In genomic region chr9:14642251-14643021, GRCm38 (mm10) we compare ENCODE assay signal across 10 mouse cellular contexts. TPM values are rescaled to one million over a fixed set of nuclear protein-coding genes. Genes with fewer than 3 reads are reported as not detected.
DNase-seq lines count a peak whose midpoint lies in the region; ATAC-seq lines count a peak whose summit lies in the region.
"Had no signal": no experiment of that assay in that cellular context is flagged by ENCODE, and none has a peak within 500 bp of the region (broad histone marks: within the 10 kb centered on the region; RNA-seq: fewer than 3 reads in every experiment).

No protein-coding gene starts in this region.

- no peak overlapping the region for H3K9ac ChIP-seq in intestine, embryonic 16.5 days (ENCODE audit: low read depth, low read length)
- no peak overlapping the region for H3K9ac ChIP-seq in intestine, embryonic 15.5 days
- H3K9ac ChIP-seq in forebrain, embryonic 13.5 days, result no peak overlapping the region
- no peak overlapping the region for H3K9ac ChIP-seq in hindbrain, embryonic 14.5 days
- H3K9ac ChIP-seq: liver, embryonic 14.5 days had no signal

- H3K4me2 ChIP-seq in intestine, embryonic 16.5 days (ENCODE audit: low read depth, low read length), result no peak overlapping the region
- H3K4me2 ChIP-seq in intestine, embryonic 15.5 days (replicated peaks), result no peak overlapping the region
- no peak overlapping the region for H3K4me2 ChIP-seq in forebrain, embryonic 13.5 days
- H3K4me2 ChIP-seq in hindbrain, embryonic 14.5 days (replicated peaks), result no peak overlapping the region

- peaks cover 2% of the 10 kb centered on the region; the same call in 1 of the 2 replicates for H3K4me1 ChIP-seq in intestine, embryonic 16.5 days (ENCODE audit: control insufficient read depth, insufficient read depth, low read length)
- peaks cover 2% of the 10 kb centered on the region; the same call in 1 of the 2 replicates for H3K4me1 ChIP-seq in intestine, embryonic 15.5 days (replicated peaks)
- H3K4me1 ChIP-seq in forebrain, embryonic 13.5 days, result peaks cover 17% of the 10 kb centered on the region
- peaks cover 14% of the 10 kb centered on the region; the same call in 1 of the 2 replicates for H3K4me1 ChIP-seq in hindbrain, embryonic 14.5 days (replicated peaks; ENCODE audit: control insufficient read depth, insufficient read depth, low read length)

- WGBS in intestine, embryonic 16.5 days, result 20% methylated on average over 5 of the region's 5 CpGs
- 23% methylated on average over 5 of the region's 5 CpGs for WGBS in intestine, embryonic 15.5 days
- WGBS in forebrain, embryonic 13.5 days, result 29% methylated on average over 5 of the region's 5 CpGs
- 23% methylated on average over 5 of the region's 5 CpGs for WGBS in hindbrain, embryonic 14.5 days

- H3K27me3 ChIP-seq in intestine, embryonic 16.5 days (replicated peaks; ENCODE audit: control insufficient read depth, insufficient read depth, low read length), result no peaks in the 10 kb centered on the region
- H3K27me3 ChIP-seq in intestine, embryonic 15.5 days (replicated peaks), result no peaks in the 10 kb centered on the region
- H3K27me3 ChIP-seq in forebrain, embryonic 13.5 days, result no peaks in the 10 kb centered on the region
- no peaks in the 10 kb centered on the region for H3K27me3 ChIP-seq in hindbrain, embryonic 14.5 days (ENCODE audit: control insufficient read depth, insufficient read depth, low read length)

- no peaks in the 10 kb centered on the region for H3K36me3 ChIP-seq in intestine, embryonic 16.5 days (ENCODE audit: control insufficient read depth, insufficient read depth, low read length)
- H3K36me3 ChIP-seq in intestine, embryonic 15.5 days, result no peaks in the 10 kb centered on the region
- H3K36me3 ChIP-seq in forebrain, embryonic 13.5 days (ENCODE audit: poor library complexity, severe bottlenecking), result no peaks in the 10 kb centered on the region
- no peaks in the 10 kb centered on the region for H3K36me3 ChIP-seq in hindbrain, embryonic 14.5 days (replicated peaks; ENCODE audit: control insufficient read depth, insufficient read depth)
- H3K36me3 ChIP-seq: G1E had no signal

- no peak for DNase-seq in hindbrain, embryonic 14.5 days (ENCODE audit: low spot score)
- DNase-seq in lung, postnatal 36 days, result peak; percentile 65
- no peak for DNase-seq in urinary bladder, adult 2 months (ENCODE audit: low spot score)
- no peak for DNase-seq in left cerebral cortex, adult 11 months (ENCODE audit: low spot score)
- DNase-seq in layer of hippocampus, postnatal 25 days (ENCODE audit: extremely low spot score in 1 of 2, low spot score in 1 of 2), result no peak

- H3K27ac ChIP-seq in intestine, embryonic 16.5 days (ENCODE audit: low read length), result no peak overlapping the region
- H3K27ac ChIP-seq in intestine, embryonic 15.5 days, result no peak overlapping the region
- peak overlapping the region; percentile 10; the same call in 1 of the 2 replicates for H3K27ac ChIP-seq in forebrain, embryonic 13.5 days
- H3K27ac ChIP-seq in hindbrain, embryonic 14.5 days, result no peak overlapping the region
- H3K27ac ChIP-seq: liver, embryonic 14.5 days had no signal

- no peak overlapping the region for H3K4me3 ChIP-seq in intestine, embryonic 16.5 days (ENCODE audit: low read length)
- H3K4me3 ChIP-seq in intestine, embryonic 15.5 days (replicated peaks), result no peak overlapping the region
- H3K4me3 ChIP-seq in forebrain, embryonic 13.5 days, result no peak overlapping the region
- no peak overlapping the region for H3K4me3 ChIP-seq in hindbrain, embryonic 14.5 days (replicated peaks; ENCODE audit: low read length)

- no peaks in the 10 kb centered on the region for H3K9me3 ChIP-seq in intestine, embryonic 16.5 days (ENCODE audit: control insufficient read depth, low read length)
- no peaks in the 10 kb centered on the region for H3K9me3 ChIP-seq in intestine, embryonic 15.5 days
- no peaks in the 10 kb centered on the region for H3K9me3 ChIP-seq in forebrain, embryonic 13.5 days (replicated peaks)
- H3K9me3 ChIP-seq in hindbrain, embryonic 14.5 days (ENCODE audit: control insufficient read depth, low read length), result no peaks in the 10 kb centered on the region
- H3K9me3 ChIP-seq: G1E had no signal

- peak; percentile 56 for ATAC-seq in intestine, embryonic 16.5 days
- ATAC-seq in intestine, embryonic 15.5 days, result no peak
- peak; percentile 77 for ATAC-seq in forebrain, embryonic 13.5 days
- peak; percentile 32; the same call in 1 of the 2 replicates for ATAC-seq in hindbrain, embryonic 14.5 days (ENCODE audit: low FRiP score)

RNA-seq across cellular contexts. Expression of gene Amotl1, which starts 2.4 kb away (rescaled TPM):
- polyA plus RNA-seq in intestine, embryonic 16.5 days (2015; fragmentation: Nextera tagmentation; extraction: Ambion mirVana), result 8.1 and 8.4 TPM in 2 replicates
- 10.1 and 11.7 TPM in 2 replicates for polyA plus RNA-seq in intestine, embryonic 15.5 days (2015; fragmentation: Nextera tagmentation; extraction: Ambion mirVana)
- polyA plus RNA-seq in forebrain, embryonic 13.5 days (2015; fragmentation: Nextera tagmentation; extraction: Ambion mirVana), result 10.6 and 11.9 TPM in 2 replicates
- polyA plus RNA-seq in hindbrain, embryonic 14.5 days (2014; fragmentation: Nextera tagmentation; extraction: Ambion mirVana), result 10.1 and 10.3 TPM in 2 replicates
- polyA plus RNA-seq in urinary bladder, adult 2 months (2012; rRNA removed), result 21.7 and 32.7 TPM in 2 replicates
- total RNA-seq in layer of hippocampus, postnatal 25 days (2021), result 10 to 100 TPM; 14.1 to 14.9 TPM
